ENCODE assay signal across 11 mouse cellular contexts in the genomic region with DNA sequence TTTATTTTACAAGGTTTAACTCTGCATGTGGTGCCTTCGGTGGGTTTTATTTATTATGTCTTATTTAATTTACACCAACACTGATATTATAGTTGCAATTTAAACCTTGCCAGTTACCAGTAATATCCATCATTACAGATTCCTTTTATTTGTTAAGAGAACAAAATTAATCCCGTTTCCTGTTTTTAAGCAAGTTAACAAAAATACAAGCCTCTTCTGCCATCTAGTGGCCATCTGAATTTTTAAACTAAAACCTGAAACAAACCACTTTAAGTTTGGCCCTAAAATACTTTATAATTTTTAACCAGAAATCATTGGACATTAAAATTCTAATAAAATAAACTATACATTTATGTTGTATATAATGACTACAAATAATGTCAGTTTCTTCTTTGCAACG.
DNase-seq lines count a peak whose midpoint lies in the region; TF ChIP-seq lines count a peak whose summit lies in the region.
"Had no signal": no experiment of that assay in that cellular context is flagged by ENCODE, and none has a peak within 500 bp of the region (broad histone marks: within the 10 kb centered on the region; RNA-seq: fewer than 3 reads in every experiment).

No protein-coding gene starts in this region.

- no peaks in the 10 kb centered on the region for H3K4me1 ChIP-seq in lung, adult 2 months (ENCODE audit: control insufficient read depth, insufficient read depth, low read length)
- H3K4me1 ChIP-seq: megakaryocyte, embryonic 14.5 days had no signal

- no peak for TF ChIP-seq POLR2A in lung, adult 2 months (IDR thresholded peaks at IDR 0.05; ENCODE audit: borderline replicate concordance, extremely low read depth, low read depth, low read length)

- TF ChIP-seq CTCF in lung, adult 2 months (IDR thresholded peaks at IDR 0.05; ENCODE audit: insufficient read depth, low read length), result 0 out of 2 replicates have a peak, but pooled peaks have one; percentile 3

- H3K4me3 ChIP-seq in lung, adult 2 months (replicated peaks; ENCODE audit: extremely low read depth, low read depth, low read length), result no peak overlapping the region
- H3K4me3 ChIP-seq: erythroblast, embryonic 14.5 days; megakaryocyte, embryonic 14.5 days had no signal

- DNase-seq in gastrocnemius, adult 18-20 months (ENCODE audit: low spot score), result peak; percentile 3
- no peak for DNase-seq in gastrocnemius, postnatal 25 days
- DNase-seq in lung, adult 2 months, result no peak
- DNase-seq in lung, postnatal 14 days, result no peak
- peak; percentile 7 for DNase-seq in embryo, embryonic 10 days (ENCODE audit: low spot score)
- peak; percentile 68 for DNase-seq in retina, embryonic 14.5 days (ENCODE audit: low spot score)
- no peak for DNase-seq in left cerebral cortex, adult 9 months (ENCODE audit: low spot score in 2 of 2)
- DNase-seq in left cerebral cortex, adult 8-10 months (ENCODE audit: low spot score in 2 of 2), result no peak
- DNase-seq: kidney, adult 11 months had no signal

- 24% methylated on average over 3 of the region's 3 CpGs for WGBS in lung, adult 2 months

Comparison
In these comparisons a context has a peak if more than half of its experiments do, and no peak if none do; other contexts are left out.
1. DNase-seq: peak in gastrocnemius, adult 18-20 months (single experiment), embryo, embryonic 10 days (single experiment) and retina, embryonic 14.5 days (single experiment); none in gastrocnemius, postnatal 25 days (single experiment), lung, adult 2 months (single experiment), lung, postnatal 14 days (single experiment), left cerebral cortex, adult 9 months (0 of 2) and left cerebral cortex, adult 8-10 months (0 of 2).